Mouse (Mus musculus): Measurements from ENCODE around the gene Xrra1.
A peak's percentile ranks its signal among the peaks of the same experiment; 100 is the strongest.
"Not testable (repeated sequence)": the region's sequence is repeated elsewhere in the genome, so short reads cannot be mapped to it uniquely, and the experiment has no call there.

Gene Xrra1

GRCm38 (mm10) chr7:99953442-99954098 lies 94.7 kb downstream of the Xrra1 start:
- peak; percentile 76 to 88 for DNase-seq (ENCODE audit: low spot score in 2 of 2)

- no peak for DNase-seq (ENCODE audit: low spot score in 2 of 2)
Measured at GRCm38 (mm10) chr7:99954212-99954611, 95.3 kb downstream of the Xrra1 start.

- DNase-seq (ENCODE audit: low spot score in 2 of 2), result no peak
Measured at GRCm38 (mm10) chr7:99956095-99956494, 97.2 kb downstream of the Xrra1 start.

GRCm38 (mm10) chr7:99957226-99957965 lies 98.5 kb downstream of the Xrra1 start:
- DNase-seq (ENCODE audit: low spot score in 2 of 2), result no peak

- DNase-seq (ENCODE audit: low spot score in 2 of 2), result not testable (repeated sequence)
Measured at GRCm38 (mm10) chr7:99960571-99960970, 101.7 kb downstream of the Xrra1 start.

- no peak for DNase-seq (ENCODE audit: low spot score in 2 of 2)
Measured at GRCm38 (mm10) chr7:99961518-99961917, 102.6 kb downstream of the Xrra1 start.

- no peak for DNase-seq (ENCODE audit: low spot score in 2 of 2)
Measured at GRCm38 (mm10) chr7:99962536-99963236, 103.8 kb downstream of the Xrra1 start.

- no peak for DNase-seq (ENCODE audit: low spot score in 2 of 2)
Measured at GRCm38 (mm10) chr7:99963237-99963860, 104.4 kb downstream of the Xrra1 start.

- DNase-seq (ENCODE audit: low spot score in 2 of 2), result peak; percentile 63 to 76
Measured at GRCm38 (mm10) chr7:99965020-99965841, 106.3 kb downstream of the Xrra1 start.

GRCm38 (mm10) chr7:99966011-99966721 lies 107.2 kb downstream of the Xrra1 start:
- no peak for DNase-seq (ENCODE audit: low spot score in 2 of 2)
